Mouse (Mus musculus) MEL (cell line): ENCODE data around the gene Lonp2. TPM values are rescaled to one million over a fixed set of nuclear protein-coding genes. Genes with fewer than 3 reads are reported as not detected.

Experiments
- DNase-seq: peaks from one replicate; pipeline ENCODE4 v3.0.0; 2011; ENCODE audit warnings: low read depth, low spot score
- H3K27ac ChIP-seq: 2 replicates; pipeline ENCODE4 v1.5.1; 2012; ENCODE audit warnings: low read depth, mild to moderate bottlenecking, control low read depth, low read length, moderate library complexity; ENCODE audit not compliant: control insufficient read depth
- H3K27me3 ChIP-seq, 2 experiments: fragments of 150-350 bp in 1 of 2; sonication (generic) in 1 of 2; 2 replicates each; pipeline ENCODE4 v1.6.1; 2012; ENCODE audit warnings: low read length in 2 of 2, mild to moderate bottlenecking in 2 of 2, improper control_type of control experiment in 1 of 2, moderate library complexity in 1 of 2; ENCODE audit not compliant: insufficient read depth in 2 of 2, control insufficient read depth in 1 of 2
- H3K36me3 ChIP-seq, 2 experiments: 2 replicates each; pipeline ENCODE4 v1.6.1; 2012 to 2014; ENCODE audit warnings: low read length in 2 of 2, improper control_type of control experiment in 1 of 2, inconsistent platforms in 1 of 2, mild to moderate bottlenecking in 1 of 2; ENCODE audit not compliant: insufficient read depth in 2 of 2, control insufficient read depth in 1 of 2
- H3K4me1 ChIP-seq, 2 experiments: fragments of 150-350 bp in 1 of 2; sonication (generic) in 1 of 2; 2 replicates each; pipeline ENCODE4 v1.6.1; 2012; ENCODE audit warnings: low read length in 2 of 2, improper control_type of control experiment in 1 of 2, mild to moderate bottlenecking in 1 of 2; ENCODE audit not compliant: insufficient read depth in 2 of 2, control insufficient read depth in 1 of 2
- H3K4me3 ChIP-seq, 2 experiments: fragments of 150-350 bp in 1 of 2; sonication (generic) in 1 of 2; 2 replicates each; pipeline ENCODE4 v1.5.1; 2012; ENCODE audit warnings: low read depth in 2 of 2, low read length in 2 of 2, mild to moderate bottlenecking in 2 of 2, moderate library complexity in 2 of 2, control low read depth in 1 of 2, improper control_type of control experiment in 1 of 2; ENCODE audit not compliant: control insufficient read depth in 1 of 2, insufficient read depth in 1 of 2
- H3K79me2 ChIP-seq: 2 replicates; pipeline ENCODE4 v1.6.1; 2012; ENCODE audit warnings: mild to moderate bottlenecking, low read length, moderate library complexity; ENCODE audit not compliant: control insufficient read depth, poor library complexity, insufficient read depth
- H3K9ac ChIP-seq: 2 replicates; pipeline ENCODE4 v1.6.1; 2012; ENCODE audit warnings: low read depth, mild to moderate bottlenecking, control low read depth, low read length, moderate library complexity; ENCODE audit not compliant: control insufficient read depth, poor library complexity, severe bottlenecking
- H3K9me3 ChIP-seq: fragments of 150-350 bp; sonication (generic); replicated peaks from 2 replicates; pipeline ENCODE4 v1.6.1; 2012; ENCODE audit warnings: mild to moderate bottlenecking, low read length, improper control_type of control experiment, moderate library complexity; ENCODE audit not compliant: insufficient read depth
- CHD1 ChIP-seq: IDR thresholded peaks from 2 replicates; pipeline ENCODE4 v1.6.1; 2012; ENCODE audit warnings: low read depth, mild to moderate bottlenecking, inconsistent platforms, low read length, improper control_type of control experiment
- ELF1 ChIP-seq: IDR thresholded peaks from 2 replicates; pipeline ENCODE4 v1.6.1; 2014; ENCODE audit warnings: low read depth, mild to moderate bottlenecking, inconsistent platforms, low read length, improper control_type of control experiment, moderate library complexity
- EP300 ChIP-seq, 2 experiments: IDR thresholded peaks; 2 replicates each; pipeline ENCODE4 v1.6.1; 2011; ENCODE audit warnings: improper control_type of control experiment in 2 of 2, low read length in 2 of 2, low read depth in 1 of 2, mild to moderate bottlenecking in 1 of 2
- GABPA ChIP-seq: IDR thresholded peaks from 2 replicates; pipeline ENCODE4 v1.6.1; 2012; ENCODE audit warnings: low read depth, mild to moderate bottlenecking, inconsistent platforms, low read length, improper control_type of control experiment, moderate library complexity
- HCFC1 ChIP-seq: IDR thresholded peaks from 2 replicates; pipeline ENCODE4 v1.6.1; 2012; ENCODE audit warnings: low read depth, mild to moderate bottlenecking, inconsistent platforms, low read length, improper control_type of control experiment, moderate library complexity
- KAT2A ChIP-seq: conservative IDR thresholded peaks from 2 replicates; pipeline ENCODE4 v1.6.1; 2012; ENCODE audit warnings: low read depth, low read length, improper control_type of control experiment, inconsistent platforms
- MAX ChIP-seq: IDR thresholded peaks from 2 replicates; pipeline ENCODE4 v1.6.1; 2011; ENCODE audit warnings: low read length, improper control_type of control experiment
- MEF2A ChIP-seq: IDR thresholded peaks from 2 replicates; pipeline ENCODE4 v1.6.1; 2014; ENCODE audit warnings: low read depth, mild to moderate bottlenecking, inconsistent platforms, low read length, improper control_type of control experiment; ENCODE audit not compliant: poor library complexity, insufficient replicate concordance, severe bottlenecking; ENCODE audit errors: extremely low read depth
- MYB ChIP-seq: IDR thresholded peaks from 2 replicates; pipeline ENCODE4 v1.6.1; 2011; ENCODE audit warnings: mild to moderate bottlenecking, low read depth, low read length, improper control_type of control experiment
- MYC ChIP-seq: IDR thresholded peaks from 2 replicates; pipeline ENCODE4 v1.6.1; 2011; ENCODE audit warnings: low read depth, mild to moderate bottlenecking, low read length, improper control_type of control experiment, moderate library complexity
- NELFE ChIP-seq: IDR thresholded peaks from 2 replicates; pipeline ENCODE4 v1.6.1; 2011; ENCODE audit warnings: low read depth, low read length, improper control_type of control experiment
- NRF1 ChIP-seq: IDR thresholded peaks from 2 replicates; pipeline ENCODE4 v1.6.1; 2014; ENCODE audit warnings: low read depth, mild to moderate bottlenecking, inconsistent platforms, low read length, improper control_type of control experiment, moderate library complexity; ENCODE audit not compliant: poor library complexity, insufficient read depth, severe bottlenecking
- POLR2AphosphoS5 ChIP-seq: IDR thresholded peaks from 2 replicates; pipeline ENCODE4 v1.6.1; 2012; ENCODE audit warnings: low read depth, borderline replicate concordance, mild to moderate bottlenecking, inconsistent platforms, low read length, moderate library complexity, mixed read lengths
- SIN3A ChIP-seq: IDR thresholded peaks from 2 replicates; pipeline ENCODE4 v1.6.1; 2012; ENCODE audit warnings: low read length, improper control_type of control experiment, inconsistent platforms
- SMC3 ChIP-seq: IDR thresholded peaks from 2 replicates; pipeline ENCODE4 v1.6.1; 2011; ENCODE audit warnings: low read depth, low read length, improper control_type of control experiment
- TCF12 ChIP-seq: IDR thresholded peaks from 2 replicates; pipeline ENCODE4 v1.6.1; 2014; ENCODE audit warnings: low read depth, mild to moderate bottlenecking, inconsistent platforms, low read length, improper control_type of control experiment, moderate library complexity
- ZKSCAN1 ChIP-seq: IDR thresholded peaks from 2 replicates; pipeline ENCODE4 v1.6.1; 2012; ENCODE audit warnings: low read depth, mild to moderate bottlenecking, inconsistent platforms, low read length, improper control_type of control experiment, moderate library complexity
- ZMIZ1 ChIP-seq: IDR thresholded peaks from 2 replicates; pipeline ENCODE4 v1.6.1; 2012; ENCODE audit warnings: low read depth, mild to moderate bottlenecking, inconsistent platforms, low read length, improper control_type of control experiment, moderate library complexity
- ZNF384 ChIP-seq: IDR thresholded peaks from 2 replicates; pipeline ENCODE4 v1.6.1; 2012; ENCODE audit warnings: low read depth, mild to moderate bottlenecking, inconsistent platforms, low read length, improper control_type of control experiment
- polyA plus RNA-seq, 2 experiments: library from polyadenylated mRNA; stranded (reverse) in 1 of 2; unstranded in 1 of 2; fragments of >175 nt in 1 of 2; fragments of >200 nt in 1 of 2; gene quantifications; 2 replicates each; pipeline versions ENCODE4 v1.2.1 to v1.2.4; 2012; ENCODE audit warnings: low replicate concordance in 2 of 2, low read depth in 1 of 2; ENCODE audit not compliant: insufficient read length in 2 of 2, insufficient read depth in 1 of 2, missing spikeins in 1 of 2
- total RNA-seq: library from RNA; depleted of rRNA; stranded (reverse); fragments of 300-350 nt; gene quantifications from 2 replicates; pipeline ENCODE4 v1.2.3, GENCODE M21; 2012

Lonp2 gene
- total and polyA plus RNA-seq, 3 experiments, result 26.6 to 31.2 TPM; not detected in 1

DNA sequence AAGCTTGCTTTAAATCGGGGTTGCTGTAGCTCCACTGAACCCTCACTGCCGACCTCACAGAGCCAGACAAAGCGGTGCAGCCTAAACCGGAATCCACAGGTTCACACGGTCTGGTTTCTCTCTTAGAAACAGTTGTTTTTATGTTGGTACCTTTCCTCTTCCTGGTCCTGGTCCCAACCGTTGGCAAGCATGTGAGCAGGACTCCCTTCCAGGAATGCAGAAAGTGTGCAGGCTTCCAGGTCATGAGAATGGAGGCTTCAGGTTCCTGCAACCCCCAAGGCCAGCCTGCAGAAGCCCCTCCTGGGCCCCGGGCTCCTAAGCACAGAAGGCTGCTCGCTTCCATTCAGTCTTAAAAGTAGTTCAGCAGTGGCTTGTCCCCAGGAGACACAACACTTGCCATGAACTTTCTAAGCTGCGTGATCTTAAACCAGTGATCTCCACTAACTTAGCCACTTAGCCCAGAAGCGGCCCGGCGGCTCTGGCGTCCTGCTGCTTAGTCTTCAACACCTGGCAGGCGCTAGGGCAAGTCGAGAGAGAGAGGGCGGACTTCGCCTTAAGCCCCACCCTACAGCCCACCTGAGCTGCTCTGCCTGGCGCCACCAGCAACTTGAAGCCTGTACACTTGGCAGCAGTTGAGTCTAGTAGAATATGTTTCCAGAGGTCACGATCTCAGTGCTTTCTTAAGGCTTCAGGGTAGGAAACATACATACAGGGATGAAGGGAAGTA is 104.5 kb downstream of the Lonp2 start:
- Histone ChIP-seq H3K4me1 (no peaks in the 10 kb centered on the region), H3K27me3 (no peaks in the 10 kb centered on the region), H3K79me2 (peaks cover 24% of the 10 kb centered on the region), H3K4me3 (no peak overlapping the region)
- no peak for DNase-seq
- TF ChIP-seq GABPA (no peak), CHD1 (no peak), SMC3 (no peak), MAX (no peak), NELFE (no peak), ELF1 (no peak)
- TF ChIP-seq, all 39 proteins: peak for 0
- Histone ChIP-seq H3K27ac (no peak overlapping the region), H3K9me3 (no peaks in the 10 kb centered on the region), H3K36me3 (peaks cover 0 to 5% of the 10 kb centered on the region in 2 experiments; a peak in 2 of 4 replicates), H3K9ac (no peak overlapping the region)

DNA sequence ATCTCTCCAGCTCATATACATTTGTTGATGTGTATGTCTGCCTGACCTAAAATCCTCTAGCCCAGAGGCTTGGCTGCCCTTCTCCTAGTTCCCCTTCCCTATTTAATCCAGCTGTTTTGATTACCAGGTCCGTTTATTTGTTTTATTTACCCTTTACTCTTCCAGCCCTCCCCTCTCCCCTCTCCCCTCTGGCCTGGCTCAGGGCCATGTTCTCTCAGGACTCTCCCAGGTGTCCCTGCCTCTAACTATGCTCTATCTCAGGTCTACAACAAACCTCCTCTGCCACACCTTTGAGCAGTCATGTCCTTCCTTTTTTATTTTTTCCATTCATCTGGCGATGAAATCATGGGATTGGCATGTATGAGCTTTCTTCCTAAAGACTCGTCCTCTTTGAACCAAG is 106.5 kb downstream of the Lonp2 start:
- Histone ChIP-seq H3K4me3 (no peak overlapping the region), H3K27me3 (no peaks in the 10 kb centered on the region), H3K4me1 (peaks cover 4 to 7% of the 10 kb centered on the region in 2 experiments; a peak in 3 of 4 replicates), H3K9me3 (no peaks in the 10 kb centered on the region), H3K9ac (no peak overlapping the region), H3K27ac (no peak overlapping the region), H3K79me2 (peaks cover 37% of the 10 kb centered on the region), H3K36me3 (peaks cover 5 to 8% of the 10 kb centered on the region in 2 experiments)
- TF ChIP-seq POLR2AphosphoS5 (no peak), MYC (no peak), MEF2A (no peak), GABPA (no peak), ZNF384 (no peak), TCF12 (no peak), SIN3A (no peak)
- DNase-seq, result no peak

DNA sequence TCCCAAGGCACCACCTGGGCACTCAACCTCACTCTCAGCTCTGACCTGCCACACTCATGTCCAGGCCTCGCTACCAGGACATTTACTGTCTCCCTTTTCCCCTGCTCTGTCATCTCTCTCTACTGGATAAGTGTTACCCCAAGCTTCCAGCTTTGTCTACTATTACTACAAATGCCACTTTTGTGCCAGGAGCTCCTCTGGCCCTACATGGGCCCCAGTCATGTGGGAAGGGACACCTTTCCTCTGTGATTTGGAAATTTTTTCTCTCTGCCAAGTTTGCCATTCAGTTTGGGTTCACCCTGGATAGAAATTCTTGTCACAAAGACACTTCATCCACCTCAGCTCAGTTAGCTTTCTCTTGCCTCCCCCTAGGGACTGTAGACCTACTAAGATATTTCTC is 107.0 kb downstream of the Lonp2 start:
- no peak for DNase-seq
- H3K27me3 ChIP-seq, result no peaks in the 10 kb centered on the region
- peaks cover 40% of the 10 kb centered on the region for H3K79me2 ChIP-seq
- H3K4me3 ChIP-seq, result no peak overlapping the region
- no peak overlapping the region for H3K27ac ChIP-seq
- H3K9me3 ChIP-seq, result no peaks in the 10 kb centered on the region
- H3K9ac ChIP-seq, result no peak overlapping the region
- H3K4me1 ChIP-seq, result peaks cover 7 to 9% of the 10 kb centered on the region in 2 experiments; a peak in 3 of 4 replicates
- H3K36me3 ChIP-seq, result peaks cover 5 to 13% of the 10 kb centered on the region in 2 experiments
- TF ChIP-seq ZKSCAN1, result no peak
- TF ChIP-seq EP300 (IDR thresholded peaks at IDR 0.05; ENCODE audit: low read depth in 1 of 2, low read length in 2 of 2), result no peak
- no peak for TF ChIP-seq NELFE
- no peak for TF ChIP-seq ZNF384
- TF ChIP-seq SMC3, result no peak
- no peak for TF ChIP-seq ELF1
- TF ChIP-seq MAX, result no peak
- TF ChIP-seq HCFC1, result no peak
- no peak for TF ChIP-seq ZMIZ1
- no peak for TF ChIP-seq POLR2AphosphoS5
- TF ChIP-seq MYB, result no peak
- no peak for TF ChIP-seq NRF1
- TF ChIP-seq TCF12, result no peak
- TF ChIP-seq KAT2A, result no peak
